Mouse (Mus musculus): ENCODE data around the gene AI481877. TPM values are rescaled to one million over a fixed set of nuclear protein-coding genes. Genes with fewer than 3 reads are reported as not detected.
A peak's percentile ranks its signal among the peaks of the same experiment; 100 is the strongest.

The AI481877 gene
- polyA plus RNA-seq, 1 experiment, result 3.0 TPM

GRCm38 (mm10) chr4:59007974-59008373 lies 130.8 kb downstream of the AI481877 start:
- Histone ChIP-seq H3K4me1 (ENCODE audit: control insufficient read depth, insufficient read depth, low read length) (peaks cover 8% of the 10 kb centered on the region), H3K4me3 (ENCODE audit: control insufficient read depth, low read depth, low read length) (no peak overlapping the region), H3K27me3 (ENCODE audit: control insufficient read depth, insufficient read depth, low read length) (no peaks in the 10 kb centered on the region), H3K27ac (ENCODE audit: control insufficient read depth, insufficient read depth, low read depth, low read length) (no peak overlapping the region; the same call in 1 of the 2 replicates), H3K36me3 (ENCODE audit: control insufficient read depth, insufficient read depth, low read length) (no peaks in the 10 kb centered on the region)
- TF ChIP-seq CTCF (IDR thresholded peaks at IDR 0.05; ENCODE audit: control insufficient read depth, insufficient read depth, insufficient replicate concordance, low read depth, low read length), result no peak
- no peak for TF ChIP-seq POLR2A (IDR thresholded peaks at IDR 0.05; ENCODE audit: control insufficient read depth, low read depth, low read length)

DNA sequence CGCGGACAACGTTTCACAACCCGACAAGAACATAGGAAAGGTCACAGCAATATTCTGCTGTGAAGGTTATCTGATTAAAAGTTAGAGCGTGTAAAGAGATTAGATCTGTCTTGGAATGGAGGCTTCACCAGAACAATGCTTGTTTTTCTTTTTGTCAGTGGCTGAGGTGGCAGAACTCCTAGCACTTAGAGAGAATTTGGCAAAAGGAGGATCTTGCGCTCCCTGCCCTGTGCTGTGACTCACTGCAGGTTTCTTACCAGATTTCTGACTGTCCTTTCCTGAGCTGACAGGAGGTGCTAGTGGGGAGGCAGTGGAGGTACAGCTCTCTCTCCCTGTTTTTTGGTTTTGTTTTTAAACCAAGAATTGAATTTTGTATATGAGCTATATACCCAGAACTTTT lies 131.8 kb downstream of the AI481877 start:
- Histone ChIP-seq H3K27ac (ENCODE audit: control insufficient read depth, insufficient read depth, low read depth, low read length) (no peak overlapping the region), H3K4me1 (ENCODE audit: control insufficient read depth, insufficient read depth, low read length) (peaks cover 8% of the 10 kb centered on the region), H3K27me3 (ENCODE audit: control insufficient read depth, insufficient read depth, low read length) (no peaks in the 10 kb centered on the region), H3K36me3 (ENCODE audit: control insufficient read depth, insufficient read depth, low read length) (no peaks in the 10 kb centered on the region), H3K4me3 (ENCODE audit: control insufficient read depth, low read depth, low read length) (no peak overlapping the region)
- TF ChIP-seq CTCF (IDR thresholded peaks at IDR 0.05; ENCODE audit: control insufficient read depth, insufficient read depth, insufficient replicate concordance, low read depth, low read length), result no peak
- no peak for TF ChIP-seq POLR2A (IDR thresholded peaks at IDR 0.05; ENCODE audit: control insufficient read depth, low read depth, low read length)

- peaks cover 8% of the 10 kb centered on the region for H3K4me1 ChIP-seq (ENCODE audit: control insufficient read depth, insufficient read depth, low read length)
- no peaks in the 10 kb centered on the region for H3K36me3 ChIP-seq (ENCODE audit: control insufficient read depth, insufficient read depth, low read length)
- no peak for TF ChIP-seq CTCF (IDR thresholded peaks at IDR 0.05; ENCODE audit: control insufficient read depth, insufficient read depth, insufficient replicate concordance, low read depth, low read length)
- TF ChIP-seq POLR2A (IDR thresholded peaks at IDR 0.05; ENCODE audit: control insufficient read depth, low read depth, low read length), result no peak
These were observed 132.6 kb downstream of the AI481877 start for GRCm38 (mm10) chr4:59006211-59006610.

DNA sequence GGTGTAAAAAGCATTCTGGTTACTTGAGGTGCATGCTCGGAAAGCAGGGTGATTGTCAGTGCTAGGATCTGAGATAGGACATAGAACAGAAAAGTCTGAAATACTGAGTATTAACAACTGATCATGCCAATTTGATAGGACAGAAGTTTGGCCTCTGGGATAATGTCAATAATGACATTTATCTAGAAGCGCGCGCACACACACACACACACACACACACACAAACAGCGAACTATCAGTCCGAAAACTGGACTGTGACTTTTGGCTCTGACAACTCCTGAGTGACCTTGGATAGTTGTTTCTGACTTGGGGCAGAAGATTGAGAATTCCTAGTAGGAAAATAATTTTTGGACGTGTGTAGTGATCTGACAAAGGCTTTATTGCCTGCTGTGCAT lies 135.0 kb downstream of the AI481877 start:
- Histone ChIP-seq H3K27ac (ENCODE audit: control insufficient read depth, insufficient read depth, low read depth, low read length) (no peak overlapping the region), H3K36me3 (ENCODE audit: control insufficient read depth, insufficient read depth, low read length) (no peaks in the 10 kb centered on the region), H3K4me1 (ENCODE audit: control insufficient read depth, insufficient read depth, low read length) (peaks cover 8% of the 10 kb centered on the region), H3K4me3 (ENCODE audit: control insufficient read depth, low read depth, low read length) (peak overlapping the region; percentile 96), H3K27me3 (ENCODE audit: control insufficient read depth, insufficient read depth, low read length) (no peaks in the 10 kb centered on the region)
- TF ChIP-seq POLR2A (IDR thresholded peaks at IDR 0.05; ENCODE audit: control insufficient read depth, low read depth, low read length) (no peak), CTCF (IDR thresholded peaks at IDR 0.05; ENCODE audit: control insufficient read depth, insufficient read depth, insufficient replicate concordance, low read depth, low read length) (no peak)

More at GRCm38 (mm10) chr4:59006211-59006610, 132.6 kb downstream of the AI481877 start:
- no peak overlapping the region for H3K4me3 ChIP-seq (ENCODE audit: control insufficient read depth, low read depth, low read length)
- H3K27me3 ChIP-seq (ENCODE audit: control insufficient read depth, insufficient read depth, low read length), result no peaks in the 10 kb centered on the region
- no peak overlapping the region for H3K27ac ChIP-seq (ENCODE audit: control insufficient read depth, insufficient read depth, low read depth, low read length)

GRCm38 (mm10) chr4:59002948-59003805 lies 135.6 kb downstream of the AI481877 start, which contains the start of gene Gm20503:
Gm20503 (plus strand) TSS chr4:59003210.
- TF ChIP-seq CTCF (IDR thresholded peaks at IDR 0.05; ENCODE audit: control insufficient read depth, insufficient read depth, insufficient replicate concordance, low read depth, low read length), result no peak
- TF ChIP-seq POLR2A (IDR thresholded peaks at IDR 0.05; ENCODE audit: control insufficient read depth, low read depth, low read length), result peak; percentile 95
- Histone ChIP-seq H3K27me3 (ENCODE audit: control insufficient read depth, insufficient read depth, low read length) (no peaks in the 10 kb centered on the region), H3K36me3 (ENCODE audit: control insufficient read depth, insufficient read depth, low read length) (no peaks in the 10 kb centered on the region), H3K4me3 (ENCODE audit: control insufficient read depth, low read depth, low read length) (peak within 1 kb of the TSS; percentile 96), H3K27ac (ENCODE audit: control insufficient read depth, insufficient read depth, low read depth, low read length) (peak within 1 kb of the TSS; percentile 84), H3K4me1 (ENCODE audit: control insufficient read depth, insufficient read depth, low read length) (peaks cover 8% of the 10 kb centered on the region)

- no peaks in the 10 kb centered on the region for H3K36me3 ChIP-seq (ENCODE audit: control insufficient read depth, insufficient read depth, low read length)
These were observed 138.2 kb downstream of the AI481877 start for GRCm38 (mm10) chr4:59000614-59001013.

GRCm38 (mm10) chr4:58999686-59000085 lies 139.1 kb downstream of the AI481877 start:
- TF ChIP-seq CTCF (IDR thresholded peaks at IDR 0.05; ENCODE audit: control insufficient read depth, insufficient read depth, insufficient replicate concordance, low read depth, low read length) (peak; percentile 81; the same call in 1 of the 2 replicates), POLR2A (IDR thresholded peaks at IDR 0.05; ENCODE audit: control insufficient read depth, low read depth, low read length) (no peak)
- peaks cover 13% of the 10 kb centered on the region for H3K4me1 ChIP-seq (ENCODE audit: control insufficient read depth, insufficient read depth, low read length)
- H3K27me3 ChIP-seq (ENCODE audit: control insufficient read depth, insufficient read depth, low read length), result no peaks in the 10 kb centered on the region
- H3K4me3 ChIP-seq (ENCODE audit: control insufficient read depth, low read depth, low read length), result no peak overlapping the region
- H3K36me3 ChIP-seq (ENCODE audit: control insufficient read depth, insufficient read depth, low read length), result no peaks in the 10 kb centered on the region
- H3K27ac ChIP-seq (ENCODE audit: control insufficient read depth, insufficient read depth, low read depth, low read length), result no peak overlapping the region

More at GRCm38 (mm10) chr4:59000614-59001013, 138.2 kb downstream of the AI481877 start:
- Histone ChIP-seq H3K4me1 (ENCODE audit: control insufficient read depth, insufficient read depth, low read length) (peaks cover 7% of the 10 kb centered on the region), H3K27ac (ENCODE audit: control insufficient read depth, insufficient read depth, low read depth, low read length) (no peak overlapping the region), H3K4me3 (ENCODE audit: control insufficient read depth, low read depth, low read length) (no peak overlapping the region), H3K27me3 (ENCODE audit: control insufficient read depth, insufficient read depth, low read length) (no peaks in the 10 kb centered on the region)
- TF ChIP-seq POLR2A (IDR thresholded peaks at IDR 0.05; ENCODE audit: control insufficient read depth, low read depth, low read length), result no peak
- TF ChIP-seq CTCF (IDR thresholded peaks at IDR 0.05; ENCODE audit: control insufficient read depth, insufficient read depth, insufficient replicate concordance, low read depth, low read length), result peak; percentile 18; the same call in 1 of the 2 replicates

Measured in testis, adult 2 months (tissue).